Mouse (Mus musculus) gastrocnemius, postnatal 14 days (tissue): ENCODE results near the gene Uqcr10. TPM values are rescaled to one million over a fixed set of nuclear protein-coding genes. Genes with fewer than 3 reads are reported as not detected.
A peak's percentile ranks its signal among the peaks of the same experiment; 100 is the strongest.

Experiments
- DNase-seq: peaks from one replicate; pipeline ENCODE4 v3.0.0; 2021; ENCODE audit warnings: mixed read lengths
- intact Hi-C: fragments of 180-260 bp; cut with DNase I; formaldehyde crosslinking; loops from one replicate; pipeline ENCODE4 v1.15.1; 2025; ENCODE audit warnings: low total_unique reads
- long read RNA-seq, 2 experiments: library from polyadenylated mRNA; stranded (forward); transcript quantifications; one replicate each; pipeline ENCODE4 v2.0.0; 2021
- total RNA-seq, 2 experiments: library from RNA; stranded (reverse); gene quantifications; 2 replicates each; pipeline ENCODE4 v1.2.3; 2021

Gene Uqcr10
- total RNA-seq, result 100 to 1,000 TPM; 851 to 959 TPM
- long read RNA-seq, experiment 1, transcript Uqcr10-203 (3 exons, 510 nt), result minor isoform, 8 of 452 reads
- long read RNA-seq, experiment 1, transcript Uqcr10-201 (2 exons, 434 nt), result major isoform, 431 of 452 reads
- long read RNA-seq, experiment 1, partial matches to known transcripts, result 0 of 452 reads
- long read RNA-seq, experiment 1, other reads (novel, unspliced or antisense), result 13 of 452 reads
- long read RNA-seq, experiment 2, transcript Uqcr10-201 (2 exons, 434 nt), result major isoform, 608 of 646 reads
- long read RNA-seq, experiment 2, transcript Uqcr10-203 (3 exons, 510 nt), result minor isoform, 23 of 646 reads
- long read RNA-seq, experiment 2, partial matches to known transcripts, result 0 of 646 reads
- long read RNA-seq, experiment 2, other reads (novel, unspliced or antisense), result 15 of 646 reads

DNA sequence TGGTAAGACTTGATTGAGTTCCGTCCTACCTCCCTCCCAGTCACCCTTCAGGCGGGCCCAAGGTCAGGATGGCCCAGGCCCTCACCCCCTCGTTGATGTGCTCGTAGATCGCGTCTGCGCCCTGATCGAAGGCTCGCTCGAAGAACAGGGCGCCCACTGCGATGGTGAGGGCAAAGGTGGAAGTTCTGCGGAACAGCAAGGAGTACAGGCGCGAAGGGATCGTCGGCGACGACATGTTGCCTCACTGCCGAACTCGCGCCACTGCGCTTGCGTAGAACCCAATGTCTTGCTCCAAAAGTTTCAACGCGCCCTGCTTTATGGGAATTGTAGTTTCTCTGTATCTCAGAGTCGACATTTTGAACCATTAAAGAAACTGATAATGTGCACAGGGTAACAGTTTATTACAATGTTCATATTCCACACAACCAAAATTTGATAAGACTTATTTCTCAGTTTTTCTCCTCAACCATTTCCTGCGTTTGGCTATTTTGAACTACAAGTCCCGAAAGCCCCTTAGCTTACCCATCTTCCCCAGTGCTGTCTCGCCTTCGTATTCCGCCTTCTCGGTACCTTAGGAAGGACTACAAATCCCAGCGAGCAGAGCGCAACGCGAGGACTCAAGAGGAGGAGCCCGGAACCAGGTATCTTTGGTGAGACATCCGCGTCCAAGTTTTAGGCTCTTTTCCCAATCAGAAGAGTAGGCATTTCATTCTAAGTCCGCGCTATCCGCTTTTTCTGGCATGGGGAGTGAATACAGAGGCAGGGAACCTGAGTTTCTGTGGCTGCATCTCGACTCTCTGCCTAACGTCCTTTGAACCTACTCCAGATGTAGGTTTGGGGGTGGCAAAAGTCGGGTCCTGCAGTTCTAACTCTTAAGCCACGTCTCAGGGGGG, at the start of gene Uqcr10, which contains the start of gene Zmat5:
Gene Uqcr10, minus strand, starts transcription at position 271 of the 893 bp plus-strand sequence.
Gene Zmat5, plus strand, starts transcription at position 607 of the 893 bp plus-strand sequence.
- peak; percentile 93 for DNase-seq
- intact Hi-C loops, result no loop called here

DNA sequence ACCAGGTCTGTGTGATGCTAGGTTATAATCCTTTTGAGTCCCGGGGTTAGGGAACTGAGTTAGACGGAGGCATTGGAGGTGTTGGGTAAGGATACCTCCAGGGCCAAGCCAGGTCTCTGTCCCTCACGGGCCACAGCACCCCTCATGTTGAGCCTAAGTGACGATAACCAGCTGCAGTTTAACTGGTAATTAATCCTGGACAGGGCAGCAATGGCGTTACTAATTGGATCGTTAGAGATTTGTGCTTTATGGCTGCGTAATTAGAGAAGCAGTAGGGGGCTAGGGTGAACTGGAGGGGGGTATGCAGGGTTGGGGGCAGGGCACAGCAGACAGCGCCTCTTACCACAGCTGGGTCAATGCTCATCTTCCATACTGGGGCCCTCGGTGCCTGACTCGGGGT, 48.7 kb upstream of the Uqcr10 start:
- no peak for DNase-seq
- intact Hi-C loops, result no loop called here

DNA sequence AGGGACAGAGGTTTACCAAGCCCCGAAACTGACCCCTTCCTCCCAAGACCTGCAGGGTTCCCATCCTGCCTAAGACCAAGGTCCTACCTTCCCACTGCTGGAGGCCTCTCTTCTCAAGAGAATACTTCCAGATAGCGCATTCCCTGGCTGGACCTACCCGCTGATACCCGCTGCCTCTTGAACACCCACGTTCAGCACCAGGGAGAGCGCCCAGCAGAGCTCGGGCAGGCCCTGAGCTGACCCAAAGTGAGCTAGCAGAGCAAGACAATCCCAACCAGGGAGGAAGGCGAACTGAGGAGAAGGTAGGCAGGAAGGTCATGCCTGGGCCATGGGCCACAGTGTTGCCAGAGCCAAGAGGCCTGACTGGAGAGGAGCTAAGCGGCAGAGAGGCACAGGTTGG, 46.1 kb upstream of the Uqcr10 start:
- DNase-seq, result peak; percentile 69
- intact Hi-C loops, result no loop called here

DNA sequence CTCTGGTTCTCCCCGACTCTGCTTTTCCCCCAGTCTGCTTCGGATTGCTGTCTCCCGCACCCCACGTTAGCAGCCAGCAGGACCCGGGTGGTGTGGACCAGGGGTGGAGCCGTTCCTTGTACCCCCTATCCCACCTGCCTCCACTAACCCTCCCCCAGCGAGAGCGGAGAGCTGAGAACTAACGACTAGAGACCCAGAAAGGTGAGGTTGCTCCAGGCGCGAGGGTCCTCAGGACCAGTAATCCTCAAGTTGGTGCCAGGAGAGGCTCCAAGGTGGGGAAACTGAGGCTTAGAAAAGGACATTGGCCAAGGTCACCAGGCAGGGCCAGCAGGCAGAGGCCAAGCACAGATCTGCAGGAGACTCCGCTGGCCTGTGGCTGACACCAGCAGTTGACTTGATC, 43.1 kb upstream of the Uqcr10 start:
- DNase-seq, result no peak
- intact Hi-C loops, result loop anchor here (10.0 kb wide), 1 partner anchor 78 kb away; no protein-coding TSS in a partner anchor

DNA sequence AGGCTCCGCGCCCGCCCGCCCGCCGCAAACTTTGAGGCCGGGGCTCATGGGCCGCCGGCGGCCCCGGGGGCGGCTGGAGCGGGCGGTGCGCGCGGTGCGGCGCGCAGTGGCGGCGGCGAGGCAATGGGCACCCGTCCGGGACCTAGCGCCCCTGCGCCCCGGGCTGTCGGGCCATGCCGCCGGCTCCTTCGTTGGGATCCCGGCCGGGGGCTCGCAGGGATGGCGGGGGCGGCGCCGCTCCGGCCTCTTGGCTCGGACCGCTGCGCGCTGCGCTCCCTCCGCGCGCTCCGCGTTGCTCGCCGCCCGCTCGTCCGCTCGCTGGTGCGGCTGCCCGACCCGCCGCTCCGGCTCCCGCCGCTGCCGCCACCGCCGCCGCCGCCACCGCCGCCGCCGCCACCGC, 42.6 kb upstream of the Uqcr10 start, which contains the start of gene Cabp7:
Gene Cabp7, minus strand, starts transcription at position 46 of the 400 bp plus-strand sequence.
- no peak for DNase-seq
- intact Hi-C loops, result loop anchor here (10.0 kb wide), 1 partner anchor 78 kb away; no protein-coding TSS in a partner anchor

DNA sequence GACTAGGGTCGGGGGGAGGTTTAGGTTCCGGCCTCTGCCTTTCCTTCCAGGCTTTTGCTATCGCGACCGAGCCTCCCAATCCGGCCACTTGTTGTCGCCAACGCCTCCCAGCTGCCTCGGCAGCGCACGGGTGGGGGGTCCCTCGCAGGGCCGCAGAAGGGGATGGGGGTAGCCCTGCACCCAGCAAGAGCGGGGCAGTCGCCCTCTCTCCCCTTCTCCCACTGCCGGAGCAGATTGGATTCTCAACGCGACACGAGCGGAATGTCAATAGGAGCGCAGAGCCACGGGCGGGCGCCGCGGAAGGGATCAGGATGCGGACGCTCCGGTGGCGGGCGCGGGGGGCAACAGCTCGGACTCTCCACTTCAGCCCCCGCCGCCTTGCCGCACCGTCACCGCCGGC, 41.8 kb upstream of the Uqcr10 start:
- DNase-seq, result no peak

DNA sequence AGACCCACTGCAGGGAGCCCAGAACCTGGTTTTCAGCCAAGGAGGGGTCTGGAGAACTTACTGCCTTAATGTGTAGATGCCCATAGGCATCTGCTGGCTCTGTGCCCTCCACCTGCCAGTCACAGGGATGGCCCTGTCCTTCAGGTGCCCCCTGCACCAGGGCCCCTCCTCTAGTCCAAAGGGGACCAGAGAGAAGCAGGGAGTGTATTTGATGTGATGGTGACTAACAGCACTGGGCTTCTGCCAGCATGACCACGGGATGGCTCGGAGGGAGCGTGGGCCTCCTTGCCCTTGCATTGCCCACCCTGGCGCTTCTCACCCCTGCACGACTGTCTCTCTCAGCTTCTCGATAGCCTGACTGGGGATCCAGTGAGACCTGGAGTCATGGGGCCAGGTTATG, 40.5 kb upstream of the Uqcr10 start:
- intact Hi-C loops, result loop anchor here (10.0 kb wide), 1 partner anchor 80 kb away; no protein-coding TSS in a partner anchor
- no peak for DNase-seq

More for the DNA sequence above, 41.8 kb upstream of the Uqcr10 start:
- intact Hi-C loops, result loop anchor here (10.0 kb wide), 1 partner anchor 79 kb away; no protein-coding TSS in a partner anchor

DNA sequence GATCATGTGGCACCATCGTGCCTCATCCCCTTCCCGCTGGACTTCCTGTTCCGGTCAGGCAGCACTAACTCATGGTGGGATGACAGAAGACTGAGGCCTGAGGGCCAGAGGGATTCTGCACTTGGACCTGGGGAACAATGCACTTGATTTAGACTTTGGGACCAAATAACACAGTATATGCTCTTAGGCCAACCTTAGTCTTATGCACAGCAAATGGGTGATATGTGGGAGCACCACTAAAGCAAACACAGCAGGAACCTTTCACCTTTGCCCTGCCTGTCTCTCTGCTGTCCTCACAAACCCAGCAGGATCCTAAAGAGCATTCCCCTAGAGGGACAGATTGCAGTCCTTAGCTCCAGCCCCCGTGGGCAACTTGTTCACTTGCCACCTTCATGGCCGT, 36.6 kb upstream of the Uqcr10 start:
- DNase-seq, result no peak
- intact Hi-C loops, result loop anchor here (10.0 kb wide), 1 partner anchor 84 kb away; no protein-coding TSS in a partner anchor

DNA sequence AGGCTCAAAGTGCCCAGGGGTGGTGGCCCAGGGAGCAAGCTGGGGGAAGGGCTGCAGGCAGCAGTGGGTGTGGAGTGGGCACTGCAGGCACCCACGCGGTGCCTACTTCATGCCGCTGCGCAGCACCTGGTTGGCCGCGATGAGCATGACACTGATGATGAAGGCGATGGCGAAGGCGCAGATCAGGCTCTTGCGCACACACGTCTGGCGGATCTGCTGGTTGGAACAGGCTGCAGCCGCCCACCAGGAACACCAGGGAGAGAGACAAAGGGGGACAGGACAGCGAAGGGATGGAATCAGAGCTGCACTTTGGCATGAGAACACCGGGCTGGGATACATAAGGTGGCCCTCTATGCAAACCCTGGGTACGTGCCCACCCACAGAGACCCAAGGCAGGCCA, 34.6 kb upstream of the Uqcr10 start:
- intact Hi-C loops, result no loop called here
- DNase-seq, result no peak

DNA sequence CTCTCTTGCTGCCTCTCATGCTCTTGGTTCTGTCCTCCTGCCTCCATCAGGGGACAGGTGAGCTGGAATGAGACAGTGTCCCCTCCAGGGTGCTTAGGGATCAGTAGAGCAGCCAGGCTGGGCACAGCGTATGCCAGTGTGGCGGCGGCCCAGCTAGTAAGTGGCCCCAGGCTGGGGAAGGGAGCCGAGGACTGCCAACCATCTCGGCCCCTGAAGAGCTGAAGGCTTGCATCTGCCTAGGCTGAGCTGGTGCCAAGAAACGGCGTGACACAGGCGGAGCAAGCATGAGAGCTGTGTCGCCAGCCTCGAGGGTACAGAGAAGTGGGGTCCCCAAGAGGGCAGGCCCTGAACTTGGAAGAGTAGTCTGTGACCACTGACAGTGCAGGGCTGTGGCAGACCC, 33.5 kb upstream of the Uqcr10 start:
- intact Hi-C loops, result no loop called here
- no peak for DNase-seq

DNA sequence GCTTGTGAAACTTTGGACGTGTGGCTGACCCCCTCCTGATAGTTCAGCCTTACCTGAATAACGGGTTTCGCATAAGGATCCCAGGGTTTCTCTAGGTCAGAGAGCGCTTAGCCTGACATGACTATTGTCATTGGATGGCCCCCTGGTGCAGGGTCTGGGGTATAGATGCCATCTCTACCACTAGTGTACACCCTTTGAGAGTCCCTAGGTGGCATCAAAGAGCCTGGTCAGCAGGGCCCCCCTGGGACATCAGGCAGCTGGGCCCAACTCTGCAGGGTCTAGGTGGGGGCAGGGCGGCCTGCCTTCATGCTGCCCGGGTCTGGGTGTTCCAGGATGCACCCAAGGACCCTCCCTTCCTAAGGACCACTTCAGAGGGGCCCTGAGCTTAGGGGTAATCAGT, 32.2 kb upstream of the Uqcr10 start:
- no peak for DNase-seq
- intact Hi-C loops, result no loop called here

DNA sequence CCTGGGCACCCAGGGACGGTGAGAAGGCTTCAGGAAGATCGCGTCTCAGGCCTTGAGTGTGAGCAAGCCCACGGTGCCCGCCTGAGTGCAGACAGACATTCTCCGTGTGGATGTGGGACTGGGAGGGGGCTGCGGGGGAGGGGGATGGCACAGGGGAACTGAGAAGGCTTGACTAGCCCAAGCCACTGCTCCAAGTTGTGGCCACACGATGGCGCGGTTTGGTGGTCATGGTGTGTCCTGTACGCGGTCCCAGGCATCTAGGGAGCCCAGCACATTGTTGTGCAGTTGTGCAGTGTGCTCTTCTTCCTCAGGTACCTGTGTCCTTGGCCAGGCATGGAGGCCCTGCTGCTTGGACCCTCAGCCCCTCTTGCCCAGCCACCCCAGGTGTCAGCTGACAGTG, 30.0 kb upstream of the Uqcr10 start:
- intact Hi-C loops, result no loop called here
- no peak for DNase-seq

DNA sequence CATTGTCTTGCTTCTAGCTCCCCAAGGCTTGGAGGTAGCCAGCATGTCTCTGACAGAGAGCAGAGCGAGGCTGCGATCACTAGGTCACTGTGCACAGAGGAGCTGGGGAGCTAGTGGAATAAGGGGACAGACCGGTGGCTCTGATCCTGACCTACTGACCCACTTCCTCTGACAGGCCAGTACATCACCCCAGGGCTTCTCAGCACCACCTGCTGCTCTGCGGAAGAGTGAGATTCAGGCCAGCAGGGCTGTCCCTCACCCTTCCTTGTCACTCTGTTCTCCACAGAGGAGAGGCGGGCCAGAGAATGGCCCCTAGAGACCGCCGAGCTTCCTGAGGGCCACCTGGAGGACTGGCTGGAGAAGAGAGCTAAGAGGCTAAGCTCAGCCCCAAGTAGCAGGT, 27.6 kb upstream of the Uqcr10 start:
- intact Hi-C loops, result no loop called here
- DNase-seq, result no peak

DNA sequence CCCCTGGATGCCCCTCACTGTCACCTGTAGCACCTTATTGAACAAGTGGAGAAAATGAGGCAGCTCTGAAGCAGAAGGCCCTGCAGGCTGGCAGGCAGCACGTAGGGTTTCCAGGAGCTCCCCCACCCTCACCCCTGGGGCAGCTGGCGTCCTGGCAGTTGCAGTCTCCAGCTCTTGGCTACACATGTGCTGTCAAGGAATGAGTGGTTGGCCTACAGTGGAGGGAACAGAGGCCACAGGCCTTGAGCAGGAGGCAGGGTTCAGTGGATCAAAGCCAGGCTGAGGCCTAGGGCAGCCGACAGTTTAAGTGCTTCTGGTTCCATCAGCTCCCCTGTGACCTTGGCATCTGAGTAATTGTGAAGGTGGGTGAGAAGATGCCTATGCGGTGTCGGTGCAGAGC, 26.8 kb upstream of the Uqcr10 start:
- intact Hi-C loops, result no loop called here
- DNase-seq, result peak; percentile 45

DNA sequence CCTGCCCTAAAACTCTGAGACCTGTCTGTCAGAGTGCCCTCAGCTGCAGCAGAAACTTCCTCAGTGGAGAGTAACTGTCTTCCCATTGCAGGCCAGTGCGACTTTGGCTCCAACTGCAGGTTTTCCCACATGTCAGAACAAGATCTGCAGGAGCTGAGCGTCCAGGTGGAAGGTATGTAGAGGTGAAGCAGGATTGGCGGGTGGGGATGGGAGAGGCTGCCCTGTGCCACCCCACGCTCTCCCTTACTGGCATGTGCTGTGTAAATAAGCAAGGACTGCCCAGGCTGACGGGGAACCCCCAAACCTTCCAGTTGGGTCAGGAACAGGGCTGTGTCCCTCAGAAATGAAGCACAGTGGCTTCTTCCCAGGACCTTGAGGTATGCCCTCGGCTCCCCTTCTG, 26.0 kb upstream of the Uqcr10 start:
- DNase-seq, result no peak
- intact Hi-C loops, result no loop called here

DNA sequence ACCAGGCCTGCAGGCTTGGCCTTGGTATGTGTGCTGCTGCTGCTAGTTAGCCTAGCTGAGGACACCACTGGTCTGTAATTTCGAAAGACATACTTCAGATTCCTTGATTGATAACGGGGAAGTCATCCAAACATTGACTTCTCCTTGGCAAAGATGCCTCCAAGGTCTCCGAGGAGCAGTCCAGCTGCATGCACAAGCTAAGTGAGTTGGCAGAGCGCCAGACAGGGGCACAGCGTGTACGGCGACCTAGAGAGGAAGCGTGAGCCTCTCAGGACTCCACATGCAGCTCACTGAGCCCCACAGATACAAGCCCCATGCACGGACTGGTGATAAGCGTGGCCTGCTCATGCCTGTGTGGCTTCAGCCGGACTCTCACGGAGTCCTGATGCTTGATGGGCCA, 25.5 kb upstream of the Uqcr10 start:
- no peak for DNase-seq
- intact Hi-C loops, result no loop called here

DNA sequence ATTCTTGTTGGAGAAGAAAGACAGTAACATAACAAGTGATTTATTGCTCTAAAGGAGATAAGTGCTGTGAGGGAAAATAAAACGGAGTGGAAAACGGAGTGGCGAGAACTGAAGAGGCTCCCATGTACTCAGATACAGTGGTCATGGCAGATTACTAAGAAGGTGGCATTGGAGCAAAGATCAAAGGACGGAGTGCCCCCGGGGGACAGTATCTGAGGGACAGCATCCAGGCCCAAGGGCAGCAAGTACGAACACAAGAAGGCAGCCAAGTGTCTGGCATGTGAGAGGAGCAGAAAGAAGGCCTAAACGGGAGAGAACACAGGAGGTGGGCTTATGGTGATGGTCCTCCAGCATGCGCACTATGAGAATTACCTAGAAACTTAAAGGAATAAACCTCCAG, 17.6 kb upstream of the Uqcr10 start:
- intact Hi-C loops, result no loop called here
- DNase-seq, result no peak

DNA sequence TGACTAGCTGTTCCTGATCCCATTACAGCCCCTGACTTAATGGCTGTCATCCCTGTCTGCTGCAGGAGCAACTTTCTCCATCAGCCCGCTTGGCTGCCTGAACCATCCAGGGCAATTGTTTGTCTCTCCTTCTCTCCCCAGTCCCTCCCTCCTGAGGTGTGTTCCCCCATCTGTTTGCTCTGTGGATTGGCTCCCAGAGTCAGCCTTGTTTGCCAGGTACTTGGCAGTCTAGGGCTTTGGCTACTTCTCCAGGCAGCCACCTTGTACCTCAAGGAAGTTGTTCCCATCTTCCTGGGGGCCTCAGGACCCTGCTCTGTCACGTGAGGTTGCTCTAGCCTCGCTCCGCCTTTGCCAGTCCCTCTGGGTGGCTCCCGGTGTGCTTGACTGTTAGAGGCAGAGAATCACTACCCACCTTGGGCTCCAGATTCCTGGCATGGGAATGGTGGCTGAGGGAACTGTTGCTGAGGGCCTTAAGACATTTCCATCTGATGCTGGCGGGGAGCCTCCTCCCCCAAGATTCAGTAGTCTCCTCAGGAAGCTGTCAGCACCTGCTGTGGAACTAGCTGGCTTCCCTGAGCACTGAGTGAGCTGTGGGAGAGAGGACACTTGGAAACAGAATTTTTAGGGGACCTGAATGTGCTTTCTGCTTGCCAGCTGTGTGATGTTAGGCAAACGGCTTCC, 16.9 kb upstream of the Uqcr10 start:
- DNase-seq, result no peak
- intact Hi-C loops, result no loop called here

DNA sequence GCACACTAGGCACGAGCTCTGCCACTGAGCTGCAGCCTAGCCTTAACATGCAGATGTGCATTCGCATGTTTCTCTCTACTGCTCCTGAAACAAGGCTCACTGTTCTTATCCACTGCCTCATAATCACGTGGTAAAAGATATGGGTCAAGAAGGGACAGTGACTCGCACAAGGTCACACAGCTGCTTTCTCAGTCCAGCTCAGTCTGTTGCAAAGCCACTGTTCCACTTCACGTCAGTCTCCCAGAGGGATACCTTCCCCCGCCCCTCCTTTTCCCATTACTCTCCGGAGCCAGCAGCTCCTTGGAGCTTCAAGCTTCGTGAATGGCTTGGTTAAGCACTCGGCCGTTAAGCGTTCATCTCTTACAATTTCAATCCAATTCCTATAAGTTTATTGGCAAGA, 16.3 kb upstream of the Uqcr10 start:
- DNase-seq, result no peak
- intact Hi-C loops, result no loop called here

DNA sequence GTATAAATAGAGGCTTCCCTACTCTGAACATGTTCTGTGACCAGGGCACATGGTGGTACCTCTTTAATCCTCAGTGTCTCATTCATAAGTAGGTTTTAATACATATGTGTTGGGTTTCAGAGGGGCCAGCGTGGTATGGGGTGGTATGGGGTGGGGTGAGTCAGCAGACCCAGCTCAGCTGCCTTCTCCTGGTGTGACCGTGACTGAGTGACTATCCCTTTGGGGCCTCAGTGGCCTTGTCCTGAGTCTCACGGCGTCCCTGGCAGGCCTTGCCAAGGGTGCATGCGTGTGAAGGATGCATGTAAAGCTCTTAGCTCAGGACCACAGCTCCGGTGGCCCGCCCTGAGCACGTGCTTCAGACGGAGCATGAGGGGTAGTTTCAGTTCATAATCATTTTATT, 15.8 kb upstream of the Uqcr10 start:
- intact Hi-C loops, result no loop called here
- DNase-seq, result no peak
